Mouse (Mus musculus): Measurements from ENCODE around the gene Gtf2h1. TPM values are rescaled to one million over a fixed set of nuclear protein-coding genes. Genes with fewer than 3 reads are reported as not detected.
A peak's percentile ranks its signal among the peaks of the same experiment; 100 is the strongest.
"Not testable (repeated sequence)": the region's sequence is repeated elsewhere in the genome, so short reads cannot be mapped to it uniquely, and the experiment has no call there.

The Gtf2h1 gene
- total RNA-seq, 2 experiments from 2014 or later, result 38.4 to 40.8 TPM

GRCm38 (mm10) chr7:46827046-46827802 lies 31.3 kb downstream of the Gtf2h1 start:
- DNase-seq (ENCODE audit: extremely low spot score in 1 of 2, low spot score in 2 of 2), result no peak

GRCm38 (mm10) chr7:46827803-46828184 lies 31.9 kb downstream of the Gtf2h1 start:
- no peak for DNase-seq (ENCODE audit: extremely low spot score in 1 of 2, low spot score in 2 of 2)
- intact Hi-C loops (cut with DNase I), result no loop called here

More at GRCm38 (mm10) chr7:46827046-46827802, 31.3 kb downstream of the Gtf2h1 start:
- intact Hi-C loops (cut with DNase I), result no loop called here

GRCm38 (mm10) chr7:46829911-46830310 lies 34.0 kb downstream of the Gtf2h1 start:
- intact Hi-C loops (cut with DNase I), result no loop called here

GRCm38 (mm10) chr7:46830799-46831590 lies 35.1 kb downstream of the Gtf2h1 start:
- intact Hi-C loops (cut with DNase I), result no loop called here
- DNase-seq (ENCODE audit: extremely low spot score in 1 of 2, low spot score in 2 of 2), result no peak

More at GRCm38 (mm10) chr7:46829911-46830310, 34.0 kb downstream of the Gtf2h1 start:
- DNase-seq (ENCODE audit: extremely low spot score in 1 of 2, low spot score in 2 of 2), result no peak

GRCm38 (mm10) chr7:46831693-46832092 lies 35.8 kb downstream of the Gtf2h1 start:
- no peak for DNase-seq (ENCODE audit: extremely low spot score in 1 of 2, low spot score in 2 of 2)
- intact Hi-C loops (cut with DNase I), result no loop called here

- intact Hi-C loops (cut with DNase I); DNase-seq (ENCODE audit: extremely low spot score in 1 of 2, low spot score in 2 of 2): not testable (repeated sequence)
Measured at GRCm38 (mm10) chr7:46832112-46832810, 36.4 kb downstream of the Gtf2h1 start.

GRCm38 (mm10) chr7:46833266-46833665 lies 37.4 kb downstream of the Gtf2h1 start:
- intact Hi-C loops (cut with DNase I), result no loop called here
- DNase-seq (ENCODE audit: extremely low spot score in 1 of 2, low spot score in 2 of 2), result no peak

GRCm38 (mm10) chr7:46833670-46834255 lies 37.9 kb downstream of the Gtf2h1 start:
- intact Hi-C loops (cut with DNase I), result no loop called here

GRCm38 (mm10) chr7:46834994-46835610 lies 39.2 kb downstream of the Gtf2h1 start:
- intact Hi-C loops (cut with DNase I), result no loop called here
- DNase-seq (ENCODE audit: extremely low spot score in 1 of 2, low spot score in 2 of 2), result no peak

More at GRCm38 (mm10) chr7:46833670-46834255, 37.9 kb downstream of the Gtf2h1 start:
- DNase-seq (ENCODE audit: extremely low spot score in 1 of 2, low spot score in 2 of 2), result no peak

GRCm38 (mm10) chr7:46836357-46836756 lies 40.5 kb downstream of the Gtf2h1 start:
- DNase-seq (ENCODE audit: extremely low spot score in 1 of 2, low spot score in 2 of 2), result no peak
- intact Hi-C loops (cut with DNase I), result no loop called here

- intact Hi-C loops (cut with DNase I), result no loop called here
- no peak for DNase-seq (ENCODE audit: extremely low spot score in 1 of 2, low spot score in 2 of 2)
Measured at GRCm38 (mm10) chr7:46837073-46837472, 41.2 kb downstream of the Gtf2h1 start.

- DNase-seq (ENCODE audit: extremely low spot score in 1 of 2, low spot score in 2 of 2), result peak; percentile 40 to 67
- intact Hi-C loops (cut with DNase I), result no loop called here
Measured at GRCm38 (mm10) chr7:46838104-46838671, 42.3 kb downstream of the Gtf2h1 start.

GRCm38 (mm10) chr7:46838891-46839302 lies 43.0 kb downstream of the Gtf2h1 start:
- intact Hi-C loops (cut with DNase I), result no loop called here
- DNase-seq (ENCODE audit: extremely low spot score in 1 of 2, low spot score in 2 of 2), result peak; percentile 87 to 90

- intact Hi-C loops (cut with DNase I), result no loop called here
- peak in 1 of 2 experiments; percentile 51 for DNase-seq (ENCODE audit: extremely low spot score in 1 of 2, low spot score in 2 of 2)
Measured at GRCm38 (mm10) chr7:46839446-46839845, 43.5 kb downstream of the Gtf2h1 start.

- no peak for DNase-seq (ENCODE audit: extremely low spot score in 1 of 2, low spot score in 2 of 2)
- intact Hi-C loops (cut with DNase I), result no loop called here
Measured at GRCm38 (mm10) chr7:46839861-46840260, 44.0 kb downstream of the Gtf2h1 start.

GRCm38 (mm10) chr7:46840326-46840725 lies 44.4 kb downstream of the Gtf2h1 start:
- DNase-seq (ENCODE audit: extremely low spot score in 1 of 2, low spot score in 2 of 2), result no peak
- intact Hi-C loops (cut with DNase I), result no loop called here

- no peak for DNase-seq (ENCODE audit: extremely low spot score in 1 of 2, low spot score in 2 of 2)
- intact Hi-C loops (cut with DNase I), result no loop called here
Measured at GRCm38 (mm10) chr7:46840787-46841525, 45.1 kb downstream of the Gtf2h1 start, which contains the start of gene Ldha. Ldha (plus strand) TSS chr7:46841475.

Data from left cerebral cortex, postnatal 10 days (tissue).